Mouse (Mus musculus): ENCODE measurements around the gene Tmem30b. TPM values are rescaled to one million over a fixed set of nuclear protein-coding genes. Genes with fewer than 3 reads are reported as not detected.

Tmem30b gene
- polyA plus RNA-seq, 1 experiment from 2014 or later: 13.6 TPM

DNA sequence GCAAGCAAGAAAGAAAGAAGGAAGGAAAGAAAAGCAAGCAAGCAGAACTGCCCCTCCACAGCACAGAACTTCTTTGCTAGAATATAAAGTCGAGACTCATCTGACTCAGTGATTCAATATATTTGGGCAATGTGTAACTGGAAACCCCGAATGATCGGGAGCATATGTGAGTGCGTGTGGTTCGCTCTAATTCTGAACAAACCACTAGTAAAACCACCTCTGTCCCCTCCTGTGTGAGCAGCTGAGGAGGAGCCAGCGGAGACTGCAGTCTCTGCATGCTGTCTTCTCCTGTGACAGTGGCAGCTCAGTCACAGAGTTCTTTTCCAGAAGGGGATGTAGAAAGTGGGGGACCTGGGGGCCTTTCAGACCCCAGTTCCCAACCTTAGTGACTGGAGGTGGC is 31.5 kb downstream of the Tmem30b start:
- H3K27me3 ChIP-seq: peaks cover 10% of the 10 kb centered on the region; the same call in 1 of the 2 replicates
- H3K36me3 ChIP-seq: no peaks in the 10 kb centered on the region

DNA sequence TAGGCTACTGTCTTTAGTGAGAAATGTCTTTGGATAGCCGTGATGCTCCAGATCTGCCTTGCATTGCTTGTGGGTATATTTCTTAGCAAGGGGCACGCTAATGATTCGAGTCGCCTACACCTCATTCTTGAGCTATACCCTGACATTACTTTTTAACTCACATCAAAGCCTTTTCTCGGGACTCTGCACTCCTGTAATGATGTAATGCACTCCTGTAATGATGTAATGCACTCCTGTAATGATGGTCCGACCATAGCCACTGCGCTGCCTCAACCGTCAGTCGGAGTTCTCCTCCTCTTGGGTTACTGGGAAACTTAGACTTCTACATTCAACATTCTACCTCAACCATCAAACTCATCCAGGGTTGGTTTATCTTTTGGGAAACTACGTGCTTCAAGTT is 32.2 kb downstream of the Tmem30b start:
- no peaks in the 10 kb centered on the region for H3K9me3 ChIP-seq
- no peak overlapping the region for H3K9ac ChIP-seq
- no peaks in the 10 kb centered on the region for H3K36me3 ChIP-seq
- H3K27ac ChIP-seq: 0 out of 2 replicates have a peak overlapping the region, but pooled peaks have one; percentile 5
- WGBS: 70% methylated on average over 10 of the region's 10 CpGs
- no peak for ATAC-seq (ENCODE audit: insufficient number of reproducible peaks, insufficient read depth, low FRiP score, low TSS enrichment, low read depth)
- peaks cover 65% of the 10 kb centered on the region for H3K4me1 ChIP-seq
- no peak overlapping the region for H3K4me3 ChIP-seq
- no peak overlapping the region for H3K4me2 ChIP-seq
- H3K27me3 ChIP-seq: peaks cover 9% of the 10 kb centered on the region; the same call in 1 of the 2 replicates

More for the DNA sequence above, 31.5 kb downstream of the Tmem30b start:
- Histone ChIP-seq H3K9me3 (no peaks in the 10 kb centered on the region), H3K27ac (peak overlapping the region; percentile 39; the same call in 1 of the 2 replicates), H3K4me2 (peak overlapping the region; percentile 16; the same call in 1 of the 2 replicates), H3K4me1 (peaks cover 70% of the 10 kb centered on the region), H3K4me3 (no peak overlapping the region), H3K9ac (no peak overlapping the region)
- no peak for ATAC-seq (ENCODE audit: insufficient number of reproducible peaks, insufficient read depth, low FRiP score, low TSS enrichment, low read depth)
- 23% methylated on average over 6 of the region's 6 CpGs for WGBS

DNA sequence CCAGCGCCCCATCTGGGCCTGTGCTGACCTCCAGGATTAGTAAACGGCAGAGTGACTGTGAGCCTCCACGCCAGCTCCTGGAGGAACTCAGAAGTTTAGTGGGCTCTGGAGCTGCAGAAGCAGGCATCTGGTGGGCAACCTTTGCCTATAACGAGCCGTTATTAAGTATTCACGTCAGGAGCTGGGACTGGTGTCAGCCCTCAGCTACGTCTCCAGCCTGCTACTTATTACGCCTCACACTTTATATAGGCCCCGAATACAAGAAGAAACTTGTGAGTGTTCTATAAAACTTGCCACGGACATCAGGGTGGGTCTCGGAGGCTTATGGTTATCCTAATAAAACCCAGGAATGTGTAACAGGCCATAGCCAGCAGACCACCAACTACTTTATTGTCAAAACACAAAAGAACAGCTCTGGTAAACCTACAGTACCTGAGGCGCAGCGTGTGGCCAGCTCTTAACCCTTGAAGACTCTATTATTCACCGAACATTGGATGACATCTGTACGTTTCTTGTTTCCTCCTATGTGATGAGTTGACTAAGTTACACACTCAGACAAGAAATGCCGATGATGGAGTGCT is 34.6 kb downstream of the Tmem30b start:
- ATAC-seq (ENCODE audit: insufficient number of reproducible peaks, insufficient read depth, low FRiP score, low TSS enrichment, low read depth): no peak

DNA sequence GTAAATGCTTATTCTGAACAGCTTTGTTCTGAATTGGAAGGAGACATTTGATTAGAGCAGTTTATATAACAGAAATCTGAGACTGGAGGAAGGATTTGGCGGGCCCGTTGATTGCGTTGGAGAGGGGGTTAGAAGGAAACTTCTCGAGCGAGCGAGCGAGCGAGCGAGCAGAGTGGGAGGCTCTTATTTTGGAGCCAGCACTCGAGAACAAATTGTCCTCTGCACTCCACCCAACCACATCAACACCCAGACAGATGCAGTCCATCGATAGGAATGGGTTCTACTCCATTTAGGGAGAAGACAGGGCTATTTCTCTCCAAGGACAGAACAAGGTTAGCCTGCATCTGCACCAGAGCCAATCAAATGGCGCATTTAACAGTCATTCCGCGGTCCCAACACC is 39.1 kb downstream of the Tmem30b start:
- WGBS: 47% methylated on average over 14 of the region's 14 CpGs
- 0 out of 2 replicates have a peak overlapping the region, but pooled peaks have one; percentile 1 for H3K4me3 ChIP-seq
- H3K4me2 ChIP-seq: peak overlapping the region; percentile 47
- H3K27ac ChIP-seq: peak overlapping the region; percentile 60
- ATAC-seq (ENCODE audit: insufficient number of reproducible peaks, insufficient read depth, low FRiP score, low TSS enrichment, low read depth): no peak
- H3K36me3 ChIP-seq: no peaks in the 10 kb centered on the region
- no peaks in the 10 kb centered on the region for H3K9me3 ChIP-seq
- peaks cover 5% of the 10 kb centered on the region; the same call in 1 of the 2 replicates for H3K27me3 ChIP-seq
- peaks cover 43% of the 10 kb centered on the region for H3K4me1 ChIP-seq
- no peak overlapping the region; the same call in 1 of the 2 replicates for H3K9ac ChIP-seq

More for the DNA sequence above, 34.6 kb downstream of the Tmem30b start:
- Histone ChIP-seq H3K4me1 (peaks cover 69% of the 10 kb centered on the region), H3K4me2 (peak overlapping the region; percentile 12; the same call in 1 of the 2 replicates), H3K27ac (peak overlapping the region; percentile 60), H3K27me3 (peaks cover 3% of the 10 kb centered on the region; the same call in 1 of the 2 replicates), H3K9me3 (no peaks in the 10 kb centered on the region), H3K4me3 (no peak overlapping the region), H3K9ac (no peak overlapping the region), H3K36me3 (no peaks in the 10 kb centered on the region)
- 35% methylated on average over 16 of the region's 16 CpGs for WGBS

DNA sequence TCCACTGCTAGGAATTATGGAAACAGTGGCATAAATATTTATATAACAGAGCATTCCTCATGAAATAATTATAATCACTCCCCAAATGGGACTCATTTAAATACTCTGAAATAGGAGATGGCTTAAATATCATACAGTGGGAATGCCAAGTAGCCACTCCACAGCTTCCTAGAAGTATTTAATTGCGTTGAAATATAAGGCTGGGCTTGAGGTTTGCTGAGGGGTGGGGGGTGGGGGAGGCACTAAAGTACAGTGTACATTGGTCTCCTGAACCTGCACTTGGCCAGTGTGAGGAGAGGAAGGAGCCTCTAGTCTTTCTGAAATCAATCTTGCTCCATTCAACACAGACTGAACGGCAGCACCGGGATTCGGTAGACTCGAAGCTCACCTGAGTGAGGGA is 39.5 kb downstream of the Tmem30b start:
- Histone ChIP-seq H3K27me3 (peaks cover 5% of the 10 kb centered on the region; the same call in 1 of the 2 replicates), H3K27ac (0 out of 2 replicates have a peak overlapping the region, but pooled peaks have one; percentile 60), H3K4me1 (peaks cover 39% of the 10 kb centered on the region), H3K36me3 (no peaks in the 10 kb centered on the region), H3K4me2 (peak overlapping the region; percentile 47), H3K9ac (no peak overlapping the region), H3K9me3 (no peaks in the 10 kb centered on the region), H3K4me3 (0 out of 2 replicates have a peak overlapping the region, but pooled peaks have one; percentile 1)
- WGBS: 40% methylated on average over 5 of the region's 5 CpGs
- no peak for ATAC-seq (ENCODE audit: insufficient number of reproducible peaks, insufficient read depth, low FRiP score, low TSS enrichment, low read depth)

DNA sequence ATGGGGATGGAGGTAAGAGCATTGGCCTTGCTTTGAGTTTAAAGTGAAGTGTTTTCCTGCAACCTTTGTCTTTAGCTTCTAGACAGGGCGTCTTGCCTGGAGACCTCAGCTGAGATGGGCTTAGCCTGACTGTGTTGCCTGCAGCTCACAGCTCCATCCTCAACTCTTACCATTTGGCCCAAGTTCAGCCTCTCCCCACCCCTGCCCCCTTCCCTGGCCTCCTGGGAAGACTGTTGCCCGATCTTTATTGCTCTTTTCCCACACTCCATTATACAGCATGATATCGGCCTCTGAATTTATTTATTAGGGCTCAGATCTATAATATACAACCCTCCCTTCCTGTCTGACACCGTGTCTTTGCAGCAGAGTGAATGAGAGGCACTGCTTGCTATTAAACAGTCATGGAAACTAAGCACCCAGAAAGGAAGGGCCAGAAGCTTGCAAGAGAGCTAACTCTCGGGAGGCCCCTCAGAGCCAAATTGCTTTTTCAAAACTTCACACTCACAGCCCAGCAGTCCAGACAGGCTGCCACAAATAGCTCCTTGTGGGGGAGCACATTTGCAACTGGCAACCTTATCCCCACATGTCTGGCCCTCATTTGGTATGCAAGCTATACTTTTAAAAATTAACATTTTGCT is 45.4 kb downstream of the Tmem30b start:
- no peaks in the 10 kb centered on the region for H3K36me3 ChIP-seq
- ATAC-seq (ENCODE audit: insufficient number of reproducible peaks, insufficient read depth, low FRiP score, low TSS enrichment, low read depth): no peak
- H3K4me3 ChIP-seq: no peak overlapping the region
- no peaks in the 10 kb centered on the region for H3K9me3 ChIP-seq
- H3K27me3 ChIP-seq: 0 out of 2 replicates have a peak, but pooled peaks cover 1% of the 10 kb centered on the region
- 50% methylated on average over 5 of the region's 5 CpGs for WGBS
- H3K4me2 ChIP-seq: no peak overlapping the region
- H3K9ac ChIP-seq: no peak overlapping the region
- H3K27ac ChIP-seq: no peak overlapping the region; the same call in none of the 2 replicates
- peaks cover 21% of the 10 kb centered on the region for H3K4me1 ChIP-seq

DNA sequence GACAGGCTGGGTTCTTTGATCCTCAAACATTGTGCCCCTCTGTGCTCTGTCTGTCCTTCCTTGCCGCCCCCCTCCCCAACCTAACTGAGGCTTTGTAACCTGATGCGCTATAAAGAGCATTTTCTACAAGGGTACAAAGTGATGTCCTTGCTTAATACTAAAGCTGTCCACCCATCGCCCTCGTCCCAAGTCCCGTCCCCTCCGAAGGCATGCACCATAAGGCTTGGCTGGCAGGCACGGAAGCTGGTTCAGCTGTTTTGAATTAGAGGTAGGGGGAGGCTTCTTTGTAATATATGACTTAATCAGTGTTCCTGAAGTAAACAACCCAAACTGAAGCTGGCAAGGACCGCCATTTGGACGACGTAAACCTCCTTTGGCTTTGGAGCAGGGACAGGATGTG is 51.0 kb downstream of the Tmem30b start:
- Histone ChIP-seq H3K4me2 (no peak overlapping the region), H3K9me3 (no peaks in the 10 kb centered on the region), H3K36me3 (no peaks in the 10 kb centered on the region), H3K27me3 (no peaks in the 10 kb centered on the region), H3K9ac (0 out of 2 replicates have a peak overlapping the region, but pooled peaks have one; percentile 21), H3K27ac (no peak overlapping the region), H3K4me1 (peaks cover 22% of the 10 kb centered on the region), H3K4me3 (no peak overlapping the region)
- WGBS: 25% methylated on average over 10 of the region's 10 CpGs
- ATAC-seq (ENCODE audit: insufficient number of reproducible peaks, insufficient read depth, low FRiP score, low TSS enrichment, low read depth): no peak

DNA sequence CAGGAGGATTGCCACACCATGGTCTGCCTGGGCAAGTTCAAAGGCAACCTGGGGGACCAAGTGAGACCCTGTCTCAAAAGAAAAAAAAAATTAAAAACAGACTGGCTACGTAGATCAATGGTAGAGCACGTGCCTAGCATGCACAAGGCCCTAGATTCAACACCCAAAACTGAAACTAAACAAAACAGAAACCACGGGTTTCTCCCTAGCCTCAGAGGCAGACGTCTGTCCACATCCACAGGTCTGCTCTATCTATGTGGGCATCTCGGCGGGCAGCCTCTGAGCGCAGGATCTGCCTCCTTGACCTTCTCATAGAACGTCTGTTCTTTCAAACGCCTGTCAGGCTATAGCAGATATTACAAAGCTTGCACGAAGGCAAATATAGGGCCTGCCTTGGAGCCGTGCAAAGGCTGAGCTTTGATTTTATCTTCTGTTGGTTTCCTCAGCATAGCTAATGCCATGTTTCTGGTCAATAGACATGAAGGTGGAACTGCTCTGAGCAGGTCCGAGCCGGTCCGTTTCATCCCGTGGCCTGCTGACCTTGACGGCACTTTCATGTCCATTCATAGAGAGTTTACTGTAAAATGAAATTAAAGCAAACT is 52.2 kb downstream of the Tmem30b start:
- no peak overlapping the region for H3K4me3 ChIP-seq
- no peak overlapping the region for H3K4me2 ChIP-seq
- no peak for ATAC-seq (ENCODE audit: insufficient number of reproducible peaks, insufficient read depth, low FRiP score, low TSS enrichment, low read depth)
- no peaks in the 10 kb centered on the region for H3K9me3 ChIP-seq
- no peaks in the 10 kb centered on the region for H3K36me3 ChIP-seq
- H3K27me3 ChIP-seq: no peaks in the 10 kb centered on the region
- WGBS: 65% methylated on average over 16 of the region's 16 CpGs
- H3K4me1 ChIP-seq: peaks cover 18% of the 10 kb centered on the region
- H3K9ac ChIP-seq: no peak overlapping the region
- H3K27ac ChIP-seq: no peak overlapping the region

Other genes starting within 250 kb of the Tmem30b start
- gene Prkch, start 38.4 kb upstream of the Tmem30b start, polyA plus RNA-seq (2015; fragmentation: Nextera tagmentation; extraction: Ambion mirVana): 13.0 and 13.3 TPM in 2 replicates